Mouse (Mus musculus) macrophage (primary cell): ENCODE results near the gene Atf6b. TPM values are rescaled to one million over a fixed set of nuclear protein-coding genes. Genes with fewer than 3 reads are reported as not detected.
A peak's percentile ranks its signal among the peaks of the same experiment; 100 is the strongest.

Source experiments
- H3K27ac ChIP-seq: fragments of 350-480 bp; formaldehyde crosslinking; 2 replicates; pipeline ENCODE4 v1.9.0; 2021
- H3K36me3 ChIP-seq: fragments of 350-480 bp; formaldehyde crosslinking; 2 replicates; pipeline ENCODE4 v1.9.0; 2021; ENCODE audit errors: inconsistent target
- H3K4me3 ChIP-seq: fragments of 350-480 bp; formaldehyde crosslinking; 2 replicates; pipeline ENCODE4 v1.9.0; 2021; ENCODE audit errors: inconsistent target
- H3K79me2 ChIP-seq: fragments of 350-480 bp; formaldehyde crosslinking; 2 replicates; pipeline ENCODE4 v1.9.0; 2021; ENCODE audit errors: inconsistent target
- WGBS: methylation state at CpG from one replicate; pipeline ENCODE4 v1.1.7; 2026; ENCODE audit warnings: inconsistent platforms; ENCODE audit not compliant: missing documents; 5-methylcytosine and 5-hydroxymethylcytosine counted together
- polyA plus RNA-seq: library from polyadenylated mRNA; stranded (reverse); fragments of 250-400 nt; gene quantifications from 3 replicates; pipeline ENCODE4 v1.2.4, GENCODE M21; 2018; ENCODE audit warnings: inconsistent platforms

Gene Atf6b
- polyA plus RNA-seq, 1 experiment from 2014 or later = 31.4 TPM

DNA sequence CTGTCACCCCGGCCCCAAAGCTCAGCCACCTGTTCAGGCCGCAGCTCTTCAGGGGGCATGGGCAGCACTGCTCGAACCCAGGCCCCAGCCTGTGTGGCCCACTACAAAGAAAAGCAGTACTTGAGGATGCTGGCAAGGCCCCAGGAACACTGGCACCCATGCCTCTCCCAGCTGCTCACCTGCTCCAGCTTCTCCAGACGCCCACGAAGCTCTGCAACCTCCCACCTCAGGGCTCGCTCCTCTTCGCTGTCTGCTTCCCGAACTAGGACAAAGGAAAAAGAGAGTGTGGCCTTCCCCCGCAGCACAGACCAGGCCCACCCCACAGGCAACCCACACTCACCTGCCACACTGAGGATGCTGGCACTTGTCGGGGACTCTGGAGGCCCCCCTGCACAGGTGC, 33.1 kb upstream of the Atf6b start:
- H3K36me3 ChIP-seq = peaks cover 53% of the 10 kb centered on the region
- H3K79me2 ChIP-seq = peaks cover 8% of the 10 kb centered on the region; the same call in 1 of the 2 replicates
- no peak overlapping the region for H3K27ac ChIP-seq
- 98% methylated on average over 10 of the region's 10 CpGs for WGBS
- H3K4me3 ChIP-seq = no peak overlapping the region

DNA sequence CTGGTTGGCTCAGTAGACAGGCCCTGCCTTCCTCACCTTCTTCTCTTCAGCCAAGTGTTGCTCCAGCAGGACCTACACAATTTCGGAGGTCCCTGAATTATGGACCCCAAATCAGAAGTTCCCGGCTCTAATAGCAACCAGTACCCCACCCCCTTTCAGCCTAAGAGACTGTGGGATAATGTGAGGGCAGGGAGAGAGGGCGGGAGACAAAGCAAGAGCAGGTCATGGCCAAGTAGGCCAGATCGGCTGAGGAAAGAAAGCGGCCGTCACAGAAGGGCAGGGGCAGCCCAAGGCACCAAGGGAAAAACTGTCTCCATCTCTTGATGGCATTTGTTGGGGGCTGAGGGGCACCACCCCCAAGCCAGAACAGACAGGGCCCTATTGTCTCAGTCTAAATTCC, 31.1 kb upstream of the Atf6b start, which contains the start of gene Egfl8:
Egfl8 (minus strand) TSS at position 101 of the 400 bp plus-strand sequence.
- Histone ChIP-seq H3K36me3 (peaks cover 48% of the 10 kb centered on the region), H3K79me2 (no peaks in the 10 kb centered on the region), H3K4me3 (no peak within 1 kb of the TSS), H3K27ac (no peak within 1 kb of the TSS)
- WGBS = 94% methylated on average over 5 of the region's 6 CpGs

DNA sequence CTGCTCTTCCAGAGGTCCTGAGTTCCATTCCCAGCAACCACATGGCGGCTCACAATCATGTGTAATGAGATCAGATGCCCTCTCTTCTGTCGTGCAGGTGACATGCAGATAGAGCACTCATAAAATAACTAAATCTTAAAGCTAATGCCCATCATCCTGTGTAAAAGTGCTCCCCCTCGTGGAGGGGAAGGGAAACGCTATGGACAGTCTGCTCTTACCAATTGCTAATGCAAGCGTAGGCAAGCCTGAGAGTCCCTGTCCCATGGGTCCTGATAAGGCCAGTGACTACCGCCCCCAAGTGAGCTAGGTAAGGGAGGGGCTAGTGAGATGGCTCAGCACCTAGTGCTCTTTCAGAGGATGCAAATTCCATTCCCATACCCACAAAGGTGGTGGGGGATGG, 27.9 kb upstream of the Atf6b start:
- H3K36me3 ChIP-seq = peaks cover 46% of the 10 kb centered on the region
- no peak overlapping the region for H3K27ac ChIP-seq
- no peaks in the 10 kb centered on the region for H3K79me2 ChIP-seq
- no peak overlapping the region for H3K4me3 ChIP-seq
- WGBS = 18% methylated on average over 6 of the region's 6 CpGs

- Histone ChIP-seq H3K36me3 (peaks cover 48% of the 10 kb centered on the region), H3K27ac (no peak overlapping the region), H3K79me2 (peaks cover 10% of the 10 kb centered on the region; the same call in 1 of the 2 replicates), H3K4me3 (no peak overlapping the region)
- 95% methylated on average over 8 of the region's 8 CpGs for WGBS
Measured at GRCm38 (mm10) chr17:34621006-34621405, 25.9 kb upstream of the Atf6b start.

- WGBS = 89% methylated on average over 9 of the region's 9 CpGs
- Histone ChIP-seq H3K36me3 (peaks cover 37% of the 10 kb centered on the region), H3K27ac (no peak overlapping the region)
Measured at GRCm38 (mm10) chr17:34623161-34623560, 23.8 kb upstream of the Atf6b start.

GRCm38 (mm10) chr17:34624981-34625380, 22.0 kb upstream of the Atf6b start:
- Histone ChIP-seq H3K27ac (no peak overlapping the region), H3K36me3 (peaks cover 37% of the 10 kb centered on the region), H3K79me2 (peaks cover 17% of the 10 kb centered on the region; the same call in 1 of the 2 replicates), H3K4me3 (no peak overlapping the region)
- WGBS = 93% methylated on average over 3 of the region's 3 CpGs

More at GRCm38 (mm10) chr17:34623161-34623560, 23.8 kb upstream of the Atf6b start:
- Histone ChIP-seq H3K4me3 (no peak overlapping the region), H3K79me2 (peaks cover 17% of the 10 kb centered on the region; the same call in 1 of the 2 replicates)

DNA sequence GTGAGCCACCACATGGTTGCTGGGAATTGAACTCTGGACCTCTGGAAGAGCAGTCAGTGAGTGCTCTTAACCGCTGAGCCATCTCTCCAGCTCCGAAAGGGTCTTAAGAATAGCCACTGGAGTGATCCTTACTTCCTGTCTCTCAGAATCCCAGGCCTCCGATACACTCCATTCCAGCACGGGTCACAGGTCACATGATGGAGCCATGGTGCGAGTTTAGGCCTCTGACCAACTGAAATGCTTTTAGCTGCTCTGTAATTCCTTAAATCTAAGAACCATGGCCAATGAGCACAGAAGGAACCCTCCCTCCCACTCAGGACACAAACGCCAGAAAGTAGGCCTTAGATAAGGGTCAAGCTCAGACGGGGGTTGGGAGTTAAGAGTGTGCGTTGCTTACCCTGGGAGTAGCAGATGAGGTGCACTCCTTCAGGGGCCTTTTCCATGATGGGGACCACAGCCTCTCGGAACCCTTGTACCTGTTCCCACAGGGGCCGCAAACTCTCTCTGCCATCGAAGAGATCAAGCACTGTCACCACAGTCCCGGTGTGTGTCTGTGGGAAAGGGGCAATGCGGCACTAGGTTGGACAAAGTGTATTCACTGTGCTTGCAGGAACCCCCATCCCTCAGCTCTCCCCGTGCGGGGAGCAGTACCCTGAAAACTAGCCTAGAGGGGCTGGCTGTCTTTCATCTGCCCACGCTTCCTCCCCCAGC, 20.7 kb upstream of the Atf6b start:
- Histone ChIP-seq H3K4me3 (peak overlapping the region; percentile 80), H3K36me3 (peaks cover 32% of the 10 kb centered on the region), H3K27ac (no peak overlapping the region), H3K79me2 (peaks cover 17% of the 10 kb centered on the region; the same call in 1 of the 2 replicates)
- WGBS = 76% methylated on average over 16 of the region's 16 CpGs

- Histone ChIP-seq H3K36me3 (peaks cover 28% of the 10 kb centered on the region), H3K79me2 (peaks cover 17% of the 10 kb centered on the region; the same call in 1 of the 2 replicates), H3K27ac (peak overlapping the region; percentile 55), H3K4me3 (peak overlapping the region; percentile 80)
- WGBS = under 1% methylated on average over 18 of the region's 18 CpGs
Measured at GRCm38 (mm10) chr17:34626773-34627092, 20.2 kb upstream of the Atf6b start.

DNA sequence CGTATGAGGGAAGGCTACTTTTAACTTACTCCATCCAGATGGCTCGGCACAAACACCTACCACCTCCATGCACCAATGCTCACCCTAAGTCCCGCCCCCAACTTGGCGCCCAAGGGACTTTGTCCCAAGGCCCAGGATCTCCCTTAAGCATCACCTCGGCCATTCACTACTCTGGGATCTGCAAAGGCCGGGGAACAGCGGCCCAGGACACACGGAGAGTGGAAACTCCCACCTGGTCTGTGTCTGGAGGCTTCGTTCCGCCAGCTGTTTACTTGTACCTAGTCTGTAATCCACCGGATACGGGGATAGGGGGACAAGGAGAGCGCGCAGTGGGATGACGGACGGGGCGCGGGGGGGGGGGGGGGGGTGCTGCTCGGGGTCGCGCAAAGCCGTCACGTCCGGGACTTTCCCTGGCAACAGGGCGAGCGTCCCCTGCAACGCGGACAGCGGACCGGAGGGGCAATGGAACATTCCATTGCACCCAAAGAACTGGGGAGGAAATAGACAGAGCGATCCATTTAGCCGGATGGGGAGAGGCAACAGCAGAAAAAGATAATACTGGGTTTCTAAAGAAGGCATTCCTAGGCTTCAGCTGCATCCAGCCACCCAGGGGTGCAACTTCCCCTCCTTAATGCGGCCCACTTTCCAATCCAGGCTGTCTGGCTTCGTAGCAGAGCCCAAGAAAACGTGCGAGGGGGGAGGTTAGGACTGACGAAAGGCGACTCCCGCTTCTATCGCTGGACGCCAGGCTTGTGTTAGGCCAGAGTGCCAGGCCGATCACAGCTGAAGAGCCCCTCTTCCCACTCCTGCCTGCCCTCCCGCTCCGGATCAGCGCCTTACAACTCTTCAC, 19.6 kb upstream of the Atf6b start:
- Histone ChIP-seq H3K79me2 (peaks cover 17% of the 10 kb centered on the region; the same call in 1 of the 2 replicates), H3K36me3 (peaks cover 23% of the 10 kb centered on the region), H3K27ac (peak overlapping the region; percentile 92), H3K4me3 (peak overlapping the region; percentile 80)
- WGBS = 3% methylated on average over 44 of the region's 45 CpGs

DNA sequence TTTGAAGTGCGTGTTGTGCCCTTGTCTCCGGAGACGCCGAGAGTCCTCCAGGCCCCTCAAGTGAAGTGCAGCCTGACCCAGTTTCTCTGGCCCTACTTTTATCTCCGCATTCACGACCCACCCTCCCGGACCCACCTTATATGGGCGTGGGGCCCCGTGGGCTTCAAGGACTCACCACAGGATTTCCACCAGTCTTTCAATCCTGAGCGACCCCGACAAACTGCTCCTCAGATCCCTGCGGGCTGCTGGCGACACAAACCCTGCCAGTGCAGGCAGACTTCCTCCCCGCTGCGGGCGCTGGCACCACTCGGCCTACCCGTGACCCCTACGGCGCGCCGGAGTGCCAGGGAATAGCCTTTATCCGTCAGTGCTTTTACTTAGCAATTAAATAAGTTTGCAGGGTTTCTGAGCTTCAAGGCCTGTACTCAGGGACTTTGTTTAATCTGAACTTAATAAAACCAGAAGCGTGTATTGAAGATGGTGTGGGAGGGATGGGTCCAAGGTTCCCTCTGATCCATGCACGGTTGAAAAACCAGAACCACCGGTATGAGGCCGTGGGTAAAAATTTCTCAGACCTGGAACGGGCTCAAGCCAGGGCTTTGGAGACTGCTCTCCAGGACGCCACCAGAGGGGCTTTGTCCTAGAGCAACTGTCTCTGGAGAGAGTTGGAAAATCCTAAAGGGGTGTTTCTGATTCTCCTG, 18.9 kb upstream of the Atf6b start, which contains the start of gene Ppt2:
Ppt2 (minus strand) TSS at position 568 of the 701 bp plus-strand sequence.
- Histone ChIP-seq H3K27ac (peak within 1 kb of the TSS; percentile 92), H3K4me3 (peak within 1 kb of the TSS; percentile 80), H3K79me2 (peaks cover 17% of the 10 kb centered on the region; the same call in 1 of the 2 replicates), H3K36me3 (peaks cover 15% of the 10 kb centered on the region; the same call in 1 of the 2 replicates)
- 5% methylated on average over 29 of the region's 29 CpGs for WGBS

GRCm38 (mm10) chr17:34628644-34628967, 18.3 kb upstream of the Atf6b start:
- peaks cover 17% of the 10 kb centered on the region; the same call in 1 of the 2 replicates for H3K79me2 ChIP-seq
- H3K4me3 ChIP-seq = peak overlapping the region; percentile 80; the same call in 1 of the 2 replicates
- peak overlapping the region; percentile 92; the same call in 1 of the 2 replicates for H3K27ac ChIP-seq
- 76% methylated on average over 5 of the region's 5 CpGs for WGBS
- peaks cover 12% of the 10 kb centered on the region; the same call in 1 of the 2 replicates for H3K36me3 ChIP-seq

DNA sequence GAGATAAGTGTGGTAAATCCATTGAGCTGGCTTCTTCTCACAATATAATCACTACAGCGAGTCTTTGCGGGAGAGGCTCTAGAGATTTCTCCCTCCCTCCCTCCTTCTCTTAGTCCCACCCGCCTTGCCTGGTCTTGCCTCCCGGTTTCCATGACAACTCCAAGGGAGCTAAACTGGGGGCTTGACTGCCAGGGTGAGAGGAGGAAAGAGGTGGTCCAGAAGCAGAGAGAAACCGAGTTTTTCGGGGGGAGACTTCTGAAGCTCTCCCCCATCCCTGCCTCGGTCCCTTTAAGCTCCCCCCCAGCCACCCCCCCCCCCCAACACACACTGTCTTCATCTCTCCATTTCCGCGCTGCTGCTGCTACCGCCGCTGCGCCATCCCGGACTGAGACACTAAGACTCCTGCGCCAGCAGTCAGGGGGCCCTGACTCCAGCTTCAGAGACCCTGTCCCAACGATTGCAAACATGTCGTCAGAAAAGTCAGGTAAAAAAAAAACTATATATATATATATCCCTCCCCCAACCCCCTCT, 17.7 kb upstream of the Atf6b start, which contains the start of gene Prrt1:
Prrt1 (plus strand) TSS at position 313 of the 531 bp plus-strand sequence.
- H3K36me3 ChIP-seq = peaks cover 7% of the 10 kb centered on the region; the same call in 1 of the 2 replicates
- peak within 1 kb of the TSS; percentile 80; the same call in 1 of the 2 replicates for H3K4me3 ChIP-seq
- peak within 1 kb of the TSS; percentile 92 for H3K27ac ChIP-seq
- H3K79me2 ChIP-seq = peaks cover 17% of the 10 kb centered on the region; the same call in 1 of the 2 replicates
- WGBS = 82% methylated on average over 8 of the region's 16 CpGs

GRCm38 (mm10) chr17:34629796-34630603, 16.9 kb upstream of the Atf6b start:
- WGBS = 56% methylated on average over 12 of the region's 12 CpGs
- Histone ChIP-seq H3K4me3 (no peak overlapping the region), H3K27ac (no peak overlapping the region)

More at GRCm38 (mm10) chr17:34629796-34630603, 16.9 kb upstream of the Atf6b start:
- Histone ChIP-seq H3K36me3 (peaks cover 6% of the 10 kb centered on the region; the same call in 1 of the 2 replicates), H3K79me2 (peaks cover 17% of the 10 kb centered on the region; the same call in 1 of the 2 replicates)
